Mouse (Mus musculus) midbrain, embryonic 16.5 days (tissue): Measurements from ENCODE around the gene F2rl3. TPM values are rescaled to one million over a fixed set of nuclear protein-coding genes. Genes with fewer than 3 reads are reported as not detected.

Experiments used
- ATAC-seq: fragments of 200-750 bp; cut with Nextera tagmentation; 2 replicates; pipeline ENCODE4 v1.8.0; 2017; ENCODE audit warnings: moderate TSS enrichment
- H3K27ac ChIP-seq: fragments of 300-500 bp; sonication (generic); 2 replicates; pipeline ENCODE4 v1.5.1; 2014; ENCODE audit warnings: mild to moderate bottlenecking, low read length, mixed read lengths
- H3K27me3 ChIP-seq: fragments of 300-500 bp; sonication (generic); 2 replicates; pipeline ENCODE4 v1.6.1; 2014; ENCODE audit warnings: low read depth, low read length, mixed read lengths; ENCODE audit not compliant: control insufficient read depth, insufficient read depth
- H3K36me3 ChIP-seq: fragments of 300-500 bp; sonication (generic); 2 replicates; pipeline ENCODE4 v1.6.1; 2014; ENCODE audit warnings: mild to moderate bottlenecking, low read length, moderate library complexity, mixed read lengths; ENCODE audit not compliant: control insufficient read depth, insufficient read depth
- H3K4me1 ChIP-seq: fragments of 300-500 bp; sonication (generic); 2 replicates; pipeline ENCODE4 v1.6.1; 2014; ENCODE audit warnings: mild to moderate bottlenecking, low read length, mixed read lengths; ENCODE audit not compliant: control insufficient read depth, insufficient read depth
- H3K4me2 ChIP-seq: fragments of 300-500 bp; sonication (generic); 2 replicates; pipeline ENCODE4 v1.6.1; 2014; ENCODE audit warnings: mild to moderate bottlenecking, low read length, mixed read lengths
- H3K4me3 ChIP-seq: fragments of 300-500 bp; sonication (generic); 2 replicates; pipeline ENCODE4 v1.5.1; 2014; ENCODE audit warnings: low read depth, mild to moderate bottlenecking, low read length, moderate library complexity, mixed read lengths
- H3K9ac ChIP-seq: fragments of 300-500 bp; sonication (generic); 2 replicates; pipeline ENCODE4 v1.6.1; 2014; ENCODE audit warnings: low read depth, low read length, mixed read lengths
- H3K9me3 ChIP-seq: fragments of 300-500 bp; sonication (generic); replicated peaks from 2 replicates; pipeline ENCODE4 v1.6.1; 2014; ENCODE audit warnings: mild to moderate bottlenecking, low read length, mixed read lengths; ENCODE audit not compliant: control insufficient read depth, poor library complexity, severe bottlenecking
- WGBS: fragments of 180-500 bp; shearing (Covaris S2); extraction: QIAGEN DNeasy Blood & Tissue Kit; methylation state at CpG from one replicate; pipeline ENCODE4 v1.1.7; 2014; 5-methylcytosine and 5-hydroxymethylcytosine counted together
- polyA plus RNA-seq: library from polyadenylated mRNA; unstranded; fragments of >200 nt; fragmentation: Nextera tagmentation; extraction: Ambion mirVana; gene quantifications from 2 replicates; pipeline ENCODE4 v1.2.1, GENCODE M21; 2015

Gene F2rl3
- polyA plus RNA-seq, 1 experiment from 2014 or later = 0.48 TPM

DNA sequence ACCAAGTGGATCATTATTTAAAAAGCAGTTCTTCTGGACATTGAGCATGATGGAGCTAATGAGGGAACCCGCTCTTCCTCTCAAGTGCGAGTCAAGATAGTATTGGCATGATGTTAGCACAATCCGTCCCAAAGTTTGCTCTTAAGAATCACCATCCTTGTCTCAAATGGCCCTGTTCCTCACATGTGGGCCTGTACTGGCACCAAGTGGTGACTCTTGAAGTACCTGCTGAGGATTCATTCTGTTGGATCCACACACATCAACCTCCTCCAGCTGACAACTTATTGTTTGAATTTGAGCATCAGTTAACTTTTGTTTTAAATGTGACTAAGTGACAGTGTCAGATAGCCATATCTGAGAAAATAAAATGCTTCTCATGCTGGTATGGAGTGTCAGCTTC, 51.0 kb downstream of the F2rl3 start:
- H3K4me1 ChIP-seq = no peaks in the 10 kb centered on the region
- peaks cover 8% of the 10 kb centered on the region for H3K36me3 ChIP-seq
- H3K9ac ChIP-seq = no peak overlapping the region
- no peak overlapping the region for H3K4me2 ChIP-seq
- H3K27me3 ChIP-seq = no peaks in the 10 kb centered on the region
- H3K9me3 ChIP-seq = no peaks in the 10 kb centered on the region
- no peak overlapping the region for H3K27ac ChIP-seq
- no peak overlapping the region for H3K4me3 ChIP-seq
- 92% methylated on average over 3 of the region's 3 CpGs for WGBS
- no peak for ATAC-seq

Other genes starting within 250 kb of the F2rl3 start
- gene Med26, start 213.6 kb upstream of the F2rl3 start, polyA plus RNA-seq = 16.7 and 17.8 TPM in 2 replicates
- 132 and 137 TPM in 2 replicates for gene Smim7, start 190.8 kb upstream of the F2rl3 start, polyA plus RNA-seq
- 24.8 and 32.3 TPM in 2 replicates for gene Tmem38a, start 189.8 kb upstream of the F2rl3 start, polyA plus RNA-seq
- 1.4 and 2.5 TPM in 2 replicates for gene Nwd1, start 115.2 kb upstream of the F2rl3 start, polyA plus RNA-seq
- 173 and 175 TPM in 2 replicates for gene Sin3b, start 38.6 kb upstream of the F2rl3 start, polyA plus RNA-seq